Mouse (Mus musculus): ENCODE measurements around the gene Tecpr1.

DNA sequence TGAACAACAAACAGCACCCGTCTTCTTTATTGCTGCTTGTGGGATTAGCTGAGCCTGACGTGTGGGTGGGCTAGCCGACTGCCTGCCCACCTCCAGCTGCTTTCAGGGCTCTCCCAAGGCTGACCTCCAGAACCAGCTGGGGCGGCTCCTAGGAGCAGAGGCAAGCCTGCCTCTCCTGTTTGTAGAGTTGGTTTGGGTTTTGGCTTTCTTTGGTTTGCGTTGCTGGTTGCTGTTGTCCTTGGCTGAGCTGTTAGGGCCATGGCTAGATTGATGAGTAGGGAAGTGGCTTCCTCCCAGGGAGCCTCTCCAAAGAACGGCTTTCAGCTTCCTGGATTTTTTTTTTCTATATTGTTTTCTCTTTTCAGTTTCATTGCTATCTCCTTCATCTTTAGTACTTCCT, 45.2 kb downstream of the Tecpr1 start:
- TF ChIP-seq CTCF (IDR thresholded peaks at IDR 0.05; ENCODE audit: extremely low read depth, insufficient read depth, insufficient read length, insufficient replicate concordance) (no peak), POLR2A (IDR thresholded peaks at IDR 0.05; ENCODE audit: low read depth, low read length) (no peak)
